Mouse (Mus musculus) brain, embryonic 14.5 days (tissue): Measurements from ENCODE around the gene Pde11a.
A peak's percentile ranks its signal among the peaks of the same experiment; 100 is the strongest.

Experiments used
- CTCF ChIP-seq: fragments of 200-500 bp; IDR thresholded peaks from 2 replicates; pipeline ENCODE4 v1.5.1; 2012; ENCODE audit warnings: inconsistent platforms, mild to moderate bottlenecking, moderate library complexity, borderline replicate concordance; ENCODE audit not compliant: insufficient read depth, insufficient read length; ENCODE audit errors: extremely low read depth
- POLR2A ChIP-seq: fragments of 200-500 bp; IDR thresholded peaks from 2 replicates; pipeline ENCODE4 v1.6.1; 2012; ENCODE audit warnings: mild to moderate bottlenecking, inconsistent platforms, borderline replicate concordance; ENCODE audit not compliant: poor library complexity, insufficient read depth, insufficient read length, severe bottlenecking; ENCODE audit errors: extremely low read depth

GRCm38 (mm10) chr2:76115696-76116095, 222.9 kb downstream of the Pde11a start:
- peak; percentile 70; the same call in 1 of the 2 replicates for TF ChIP-seq CTCF
- no peak for TF ChIP-seq POLR2A
